Mouse (Mus musculus) ES-E14 (cell line): ENCODE measurements around the gene Sgip1. TPM values are rescaled to one million over a fixed set of nuclear protein-coding genes. Genes with fewer than 3 reads are reported as not detected.

Source experiments
- DNase-seq: peaks from one replicate; pipeline ENCODE4 v3.0.0-alpha.2; 2013; ENCODE audit warnings: low read depth, low spot score
- H3K27ac ChIP-seq: 2 replicates; pipeline ENCODE4 v1.5.1; 2012; ENCODE audit warnings: low read depth, mild to moderate bottlenecking, low read length, moderate library complexity, mixed read lengths; ENCODE audit not compliant: poor library complexity, insufficient read depth, severe bottlenecking
- H3K36me3 ChIP-seq: 2 replicates; pipeline ENCODE4 v1.6.1; 2012; ENCODE audit warnings: mild to moderate bottlenecking, low read length, moderate library complexity, mixed read lengths; ENCODE audit not compliant: control insufficient read depth, poor library complexity, insufficient read depth, severe bottlenecking
- H3K4me1 ChIP-seq, 2 experiments: fragments of 150-350 bp in 1 of 2; sonication (generic) in 1 of 2; 2 replicates each; pipeline ENCODE4 v1.6.1; 2012; ENCODE audit warnings: low read length in 2 of 2, mild to moderate bottlenecking in 1 of 2, mixed read lengths in 1 of 2; ENCODE audit not compliant: control insufficient read depth in 2 of 2, insufficient read depth in 2 of 2, poor library complexity in 1 of 2
- H3K4me3 ChIP-seq, 2 experiments: fragments of 150-350 bp in 1 of 2; sonication (generic) in 1 of 2; 2 replicates each; pipeline ENCODE4 v1.5.1; 2012; ENCODE audit warnings: low read length in 2 of 2, low read depth in 1 of 2, mild to moderate bottlenecking in 1 of 2, mixed read lengths in 1 of 2; ENCODE audit not compliant: insufficient read depth in 1 of 2, poor library complexity in 1 of 2, severe bottlenecking in 1 of 2
- H3K9ac ChIP-seq: 2 replicates; pipeline ENCODE4 v1.6.1; 2012; ENCODE audit warnings: low read depth, mild to moderate bottlenecking, low read length, mixed read lengths; ENCODE audit not compliant: poor library complexity, insufficient read depth, severe bottlenecking
- H3K9me3 ChIP-seq: fragments of 150-350 bp; sonication (generic); 2 replicates; pipeline ENCODE4 v1.6.1; 2012; ENCODE audit warnings: low read depth, mild to moderate bottlenecking, low read length; ENCODE audit not compliant: control insufficient read depth, insufficient read depth
- CHD2 ChIP-seq: IDR thresholded peaks from 2 replicates; pipeline ENCODE4 v1.6.1; 2014; ENCODE audit warnings: mild to moderate bottlenecking, low read depth, low read length, inconsistent platforms
- HCFC1 ChIP-seq: IDR thresholded peaks from 2 replicates; pipeline ENCODE4 v1.6.1; 2012; ENCODE audit warnings: low read length, inconsistent platforms, borderline replicate concordance; ENCODE audit not compliant: insufficient read depth
- MAFK ChIP-seq: IDR thresholded peaks from 2 replicates; pipeline ENCODE4 v1.6.1; 2014; ENCODE audit warnings: mild to moderate bottlenecking, low read depth, low read length, inconsistent platforms; ENCODE audit not compliant: insufficient read depth
- ZC3H11A ChIP-seq: IDR thresholded peaks from 2 replicates; pipeline ENCODE4 v1.6.1; 2012; ENCODE audit warnings: low read depth, mild to moderate bottlenecking, inconsistent platforms, low read length, borderline replicate concordance
- ZNF384 ChIP-seq: IDR thresholded peaks from 2 replicates; pipeline ENCODE4 v1.6.1; 2012; ENCODE audit warnings: low read depth, low read length, inconsistent platforms
- in situ Hi-C, 2 experiments: fragments of 600-800 bp; cut with MboI; formaldehyde crosslinking; loops; one replicate each; pipeline ENCODE4 v1.15.1; 2025; ENCODE audit warnings: low sequenced_read_pairs in 2 of 2, inconsistent platforms in 1 of 2; ENCODE audit not compliant: unreplicated experiment in 2 of 2
- total RNA-seq: library from RNA; depleted of rRNA; stranded (reverse); fragments of 300-350 nt; gene quantifications from 2 replicates; pipeline ENCODE4 v1.2.3, GENCODE M21; 2012

Sgip1 gene
- total RNA-seq, 1 experiment, result 0.62 TPM

DNA sequence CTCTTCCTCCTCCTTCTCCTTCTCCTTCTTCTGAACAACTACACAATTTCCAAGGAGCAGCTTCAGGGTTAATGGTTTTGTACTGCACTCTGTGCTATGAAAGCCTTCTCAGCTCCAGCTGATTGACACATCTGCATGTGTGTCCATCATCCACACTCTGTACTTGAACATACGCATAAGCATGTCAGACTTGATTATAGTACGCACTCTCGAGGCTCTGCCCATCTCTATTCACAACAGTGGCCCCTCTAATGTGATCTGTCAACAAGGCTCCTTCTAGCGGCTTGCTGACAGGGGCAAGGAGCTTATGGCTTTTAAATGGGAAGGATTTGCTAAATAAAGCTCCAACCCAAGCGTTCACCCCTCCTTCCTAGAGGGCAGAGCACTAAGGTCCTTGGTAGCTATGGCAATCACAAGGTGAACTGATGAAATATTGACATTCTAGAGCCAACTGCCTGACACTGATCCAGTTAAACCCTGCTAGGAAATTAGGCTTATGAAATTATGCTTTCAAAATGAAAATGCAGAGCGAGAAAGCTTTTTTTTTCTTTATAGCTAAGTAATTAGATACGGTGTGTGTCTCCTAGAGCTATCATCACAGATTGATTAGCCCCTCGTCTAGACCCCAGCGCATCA, 7.0 kb upstream of the Sgip1 start:
- H3K9ac ChIP-seq, result no peak overlapping the region
- no peaks in the 10 kb centered on the region for H3K36me3 ChIP-seq
- no peak overlapping the region for H3K4me3 ChIP-seq
- no peaks in the 10 kb centered on the region for H3K4me1 ChIP-seq
- H3K9me3 ChIP-seq, result no peaks in the 10 kb centered on the region
- no peak overlapping the region for H3K27ac ChIP-seq
- TF ChIP-seq ZNF384 (no peak), HCFC1 (no peak), MAFK (no peak), ZC3H11A (no peak), CHD2 (no peak)
- in situ Hi-C loops, result no loop called here
- no peak for DNase-seq

DNA sequence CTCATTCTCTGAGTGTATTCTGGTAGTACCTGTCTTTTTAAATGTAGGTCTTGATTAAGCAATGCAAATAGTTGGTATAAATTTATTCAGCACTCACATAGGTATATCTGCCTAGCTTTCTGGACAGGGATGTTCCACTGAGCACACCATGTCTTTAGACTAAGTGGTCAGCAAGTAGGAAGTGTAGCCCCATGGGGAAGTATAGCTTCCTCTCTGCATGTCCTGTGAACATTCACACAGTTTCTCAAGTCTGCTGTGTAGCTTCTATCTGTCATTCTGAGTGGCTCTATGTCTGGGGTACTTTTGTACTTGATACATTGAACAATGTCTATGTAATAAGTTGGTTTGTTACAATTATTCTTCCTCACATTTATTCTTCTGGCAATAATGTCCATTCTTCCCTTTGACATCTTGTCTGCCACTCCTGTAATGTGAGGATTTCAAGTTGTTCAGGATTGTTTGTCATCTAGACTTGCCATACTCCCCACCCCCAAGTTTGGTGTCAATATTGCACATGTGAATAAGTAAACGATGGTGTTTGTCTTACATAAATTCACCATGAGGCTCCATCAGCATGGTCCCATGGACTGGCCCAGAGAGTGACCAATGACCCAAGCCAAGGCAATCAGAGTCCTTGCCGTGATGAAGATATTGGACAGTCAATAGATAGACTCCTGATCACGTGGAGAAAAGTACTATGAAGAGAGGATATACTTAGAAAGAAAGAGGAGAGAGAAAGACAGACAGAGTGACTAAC, 12.4 kb downstream of the Sgip1 start:
- TF ChIP-seq CHD2 (no peak), ZNF384 (no peak), HCFC1 (no peak), MAFK (no peak), ZC3H11A (no peak)
- H3K27ac ChIP-seq, result no peak overlapping the region
- H3K9me3 ChIP-seq, result no peaks in the 10 kb centered on the region
- no peaks in the 10 kb centered on the region for H3K36me3 ChIP-seq
- H3K9ac ChIP-seq, result no peak overlapping the region
- no peaks in the 10 kb centered on the region for H3K4me1 ChIP-seq
- in situ Hi-C loops, result no loop called here
- no peak overlapping the region for H3K4me3 ChIP-seq
- no peak for DNase-seq

DNA sequence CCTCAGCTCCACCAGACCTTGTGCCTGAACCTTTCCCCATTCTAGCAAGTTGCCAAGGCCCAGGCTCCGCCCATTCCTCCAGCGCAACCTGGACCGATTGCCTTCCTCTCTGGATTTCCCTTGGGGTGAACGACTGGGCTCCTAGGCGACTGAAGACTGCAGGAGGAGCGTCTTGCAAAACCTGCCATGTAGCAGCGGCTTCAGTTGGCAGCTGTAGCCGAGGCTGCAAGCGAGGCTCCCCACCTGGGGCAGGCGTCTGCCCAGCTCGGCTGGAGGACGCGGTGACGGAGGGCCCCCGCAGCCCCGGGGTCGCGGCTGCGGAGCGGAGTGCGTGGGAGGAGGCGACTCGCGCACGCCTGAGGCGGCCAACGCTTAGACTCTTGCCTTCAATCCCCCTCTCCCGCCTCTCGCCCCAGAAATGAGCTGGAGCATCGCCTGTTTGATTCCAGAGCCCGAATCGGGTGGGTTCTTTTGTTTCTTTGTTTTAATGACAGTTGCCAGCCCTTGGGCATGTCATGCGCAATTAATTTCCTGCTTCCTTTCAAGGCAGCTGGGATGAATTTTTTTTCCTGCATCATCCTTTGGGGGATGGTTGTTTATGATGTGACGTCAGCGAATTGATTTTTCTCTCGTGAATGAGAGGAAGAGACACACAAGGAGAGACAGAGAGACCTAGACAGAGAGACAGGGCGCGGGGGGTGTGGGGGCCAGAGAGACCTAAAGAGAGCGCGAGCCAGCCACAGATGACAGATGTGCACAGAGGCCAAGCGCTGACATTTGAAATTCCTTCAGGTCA, 18.2 kb downstream of the Sgip1 start:
- no peak overlapping the region for H3K9ac ChIP-seq
- H3K9me3 ChIP-seq, result no peaks in the 10 kb centered on the region
- H3K4me1 ChIP-seq, result no peaks in the 10 kb centered on the region
- in situ Hi-C loops, result no loop called here
- peak; percentile 45 for DNase-seq
- no peak overlapping the region for H3K27ac ChIP-seq
- TF ChIP-seq MAFK, result no peak
- no peak for TF ChIP-seq CHD2
- no peak for TF ChIP-seq ZC3H11A
- no peak for TF ChIP-seq ZNF384
- no peak for TF ChIP-seq HCFC1
- peak overlapping the region; percentile 51 to 77 for H3K4me3 ChIP-seq
- no peaks in the 10 kb centered on the region for H3K36me3 ChIP-seq

DNA sequence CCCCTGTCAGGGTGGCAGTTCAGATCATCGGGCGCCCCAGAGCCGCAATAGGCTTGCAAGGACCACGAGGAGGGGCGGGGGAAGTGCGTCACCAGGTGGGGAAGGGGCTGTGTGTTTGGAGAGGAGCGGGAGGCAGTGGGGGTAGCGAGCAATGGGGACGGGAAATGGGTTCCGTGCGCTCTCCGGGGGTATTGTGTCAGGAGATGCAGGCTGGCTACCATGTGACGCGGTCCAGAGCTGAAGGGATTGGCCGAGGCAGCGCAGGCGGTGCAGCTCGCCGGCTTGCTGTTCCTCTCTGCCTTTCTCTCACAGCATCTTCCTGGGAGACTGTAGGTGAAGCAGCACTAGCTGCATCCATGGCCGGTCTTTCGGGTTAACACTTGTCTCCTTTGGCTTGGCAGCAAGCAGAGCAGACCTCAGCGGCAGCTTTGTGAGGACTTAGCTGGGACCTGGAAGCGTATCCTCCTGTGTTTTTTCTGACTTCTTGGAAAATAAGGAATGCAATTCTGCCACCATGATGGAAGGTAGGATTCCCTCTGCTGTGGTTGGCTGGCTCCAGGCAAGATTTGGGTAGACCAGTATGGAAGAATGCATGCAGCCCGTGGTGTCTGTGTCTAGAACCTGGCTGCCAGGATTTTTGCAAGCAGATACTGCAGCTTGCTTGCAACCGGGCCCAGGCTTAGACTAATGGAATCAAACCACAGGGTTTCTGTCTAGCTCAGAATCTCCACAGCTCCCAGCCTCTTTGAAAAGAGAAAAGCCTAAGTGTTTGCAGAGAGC, 19.1 kb downstream of the Sgip1 start:
- Histone ChIP-seq H3K36me3 (no peaks in the 10 kb centered on the region), H3K4me1 (no peaks in the 10 kb centered on the region), H3K9ac (no peak overlapping the region), H3K4me3 (peak overlapping the region; percentile 39 to 77), H3K27ac (no peak overlapping the region), H3K9me3 (no peaks in the 10 kb centered on the region)
- TF ChIP-seq MAFK, result no peak
- no peak for TF ChIP-seq CHD2
- no peak for TF ChIP-seq ZNF384
- no peak for TF ChIP-seq ZC3H11A
- TF ChIP-seq HCFC1, result no peak
- in situ Hi-C loops, result no loop called here
- peak; percentile 37 for DNase-seq
